Mouse (Mus musculus): ENCODE results near the gene Tnfaip6.

DNA sequence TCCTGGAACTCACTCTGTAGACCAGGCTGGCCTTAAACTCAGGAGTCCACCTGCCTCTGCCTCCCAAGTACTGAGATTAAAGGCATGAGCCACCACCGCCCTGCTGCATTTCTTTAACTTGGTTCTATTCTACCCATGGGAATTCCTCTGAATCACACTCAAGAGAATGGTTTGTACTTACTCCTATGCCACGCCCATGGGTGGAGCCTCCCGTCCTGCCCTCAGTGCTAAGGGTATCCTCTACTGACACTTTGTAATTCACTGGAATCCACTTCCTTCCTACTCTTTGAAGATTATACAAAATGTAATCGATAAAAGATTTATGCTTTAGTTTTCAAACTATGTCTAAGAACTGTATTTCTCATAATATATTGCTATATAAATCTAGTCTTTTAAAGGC lies 6.3 kb upstream of the Tnfaip6 start:
- TF ChIP-seq POLR2A (IDR thresholded peaks at IDR 0.05; ENCODE audit: borderline replicate concordance, insufficient read depth, low read length) (no peak), CTCF (IDR thresholded peaks at IDR 0.05; ENCODE audit: borderline replicate concordance, insufficient read depth, low read depth, low read length) (no peak)
